Mouse (Mus musculus) lung, adult 2 months (tissue): ENCODE results near the gene Thrap3.

ENCODE experiments used
- CTCF ChIP-seq: fragments of 200-500 bp; IDR thresholded peaks from 2 replicates; pipeline ENCODE4 v1.5.1; 2011; ENCODE audit warnings: mild to moderate bottlenecking, low read length, control low read depth; ENCODE audit not compliant: insufficient read depth
- POLR2A ChIP-seq: fragments of 200-500 bp; IDR thresholded peaks from 2 replicates; pipeline ENCODE4 v1.6.1; 2011; ENCODE audit warnings: low read depth, mild to moderate bottlenecking, control low read depth, low read length, borderline replicate concordance; ENCODE audit errors: extremely low read depth

GRCm38 (mm10) chr4:126123309-126124040 is 79.1 kb downstream of the Thrap3 start:
- TF ChIP-seq POLR2A (no peak), CTCF (no peak)
